Mouse (Mus musculus): ENCODE data around the gene Olah.

- TF ChIP-seq CTCF (IDR thresholded peaks at IDR 0.05; ENCODE audit: control insufficient read depth, insufficient read depth, insufficient replicate concordance, low read depth, low read length), result no peak
- TF ChIP-seq POLR2A (IDR thresholded peaks at IDR 0.05; ENCODE audit: control insufficient read depth, low read depth, low read length), result no peak
Measured at GRCm38 (mm10) chr2:3444206-3444605, 47.2 kb upstream of the Olah start.

All from testis, adult 2 months (tissue).